Mouse (Mus musculus): ENCODE measurements around the gene Wtap. TPM values are rescaled to one million over a fixed set of nuclear protein-coding genes. Genes with fewer than 3 reads are reported as not detected.
"Not testable (repeated sequence)": the region's sequence is repeated elsewhere in the genome, so short reads cannot be mapped to it uniquely, and the experiment has no call there.

The Wtap gene
- polyA plus RNA-seq, 1 experiment from 2014 or later: 141 TPM

- Histone ChIP-seq H3K36me3 (peaks cover 19% of the 10 kb centered on the region), H3K9me3 (no peaks in the 10 kb centered on the region), H3K9ac (peak within 1 kb of the TSS; percentile 67), H3K4me1 (peaks cover 7% of the 10 kb centered on the region; the same call in 1 of the 2 replicates), H3K27ac (peak within 1 kb of the TSS; percentile 87), H3K4me3 (peak within 1 kb of the TSS; percentile 64), H3K27me3 (no peaks in the 10 kb centered on the region), H3K4me2 (replicated peaks) (peak within 1 kb of the TSS; percentile 67)
- peak; percentile 98 for ATAC-seq (ENCODE audit: insufficient number of reproducible peaks, insufficient read depth, low FRiP score, low TSS enrichment)
- 0% methylated on average over 42 of the region's 42 CpGs for WGBS
These were observed 33.6 kb downstream of the Wtap start, which contains the start of gene Acat2 for GRCm38 (mm10) chr17:12960331-12960873. Gene Acat2 (minus strand): TSS chr17:12960747.

DNA sequence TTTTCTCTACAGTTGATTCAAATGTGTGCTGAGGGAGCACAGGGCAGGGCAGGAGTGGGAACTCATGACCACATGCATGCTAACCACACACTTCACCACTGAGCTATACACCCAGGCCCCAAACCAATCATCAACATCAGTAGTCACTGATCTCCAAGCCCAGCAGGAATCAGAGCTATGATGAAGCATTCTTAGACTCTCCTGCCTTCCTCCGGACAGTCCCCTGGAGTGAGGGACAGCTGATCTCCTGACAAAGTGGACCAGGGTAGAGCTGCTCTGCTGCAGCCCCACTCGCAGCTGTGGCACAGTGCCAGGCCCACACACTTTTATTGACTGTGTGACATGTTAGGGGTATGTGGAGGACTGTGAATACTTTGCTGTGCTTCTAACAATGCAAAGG lies 34.6 kb downstream of the Wtap start:
- peak overlapping the region; percentile 42 for H3K4me2 ChIP-seq (replicated peaks)
- not testable (repeated sequence) for H3K4me3 ChIP-seq; H3K9me3 ChIP-seq; H3K27me3 ChIP-seq; H3K27ac ChIP-seq; H3K9ac ChIP-seq; H3K4me1 ChIP-seq; ATAC-seq (ENCODE audit: insufficient number of reproducible peaks, insufficient read depth, low FRiP score, low TSS enrichment)
- 33% methylated on average over 2 of the region's 2 CpGs for WGBS
- peaks cover 19% of the 10 kb centered on the region for H3K36me3 ChIP-seq

DNA sequence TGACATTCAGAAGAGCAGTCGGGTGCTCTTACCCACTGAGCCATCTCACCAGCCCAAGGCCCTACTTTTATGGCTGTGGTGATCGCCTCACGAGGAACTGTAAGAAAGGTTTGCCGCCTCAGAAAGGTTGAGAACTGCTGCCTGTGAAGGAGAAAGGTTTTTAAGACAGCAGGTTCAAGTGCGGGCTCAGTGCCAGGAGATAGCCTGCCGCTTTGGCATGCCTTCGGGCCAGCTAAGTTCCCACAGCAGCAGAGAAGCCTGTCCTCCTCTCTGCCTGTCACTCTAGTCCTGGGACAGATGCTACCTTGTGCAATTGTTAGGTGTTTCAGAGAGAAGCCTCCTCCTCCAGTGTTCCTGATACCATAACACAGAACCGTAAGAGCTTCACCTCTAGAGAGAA lies 37.3 kb downstream of the Wtap start:
- H3K36me3 ChIP-seq: peaks cover 39% of the 10 kb centered on the region
- no peaks in the 10 kb centered on the region for H3K27me3 ChIP-seq
- no peaks in the 10 kb centered on the region for H3K9me3 ChIP-seq
- no peak overlapping the region for H3K4me2 ChIP-seq (replicated peaks)
- H3K9ac ChIP-seq: no peak overlapping the region
- no peak for ATAC-seq (ENCODE audit: insufficient number of reproducible peaks, insufficient read depth, low FRiP score, low TSS enrichment)
- peaks cover 7% of the 10 kb centered on the region; the same call in 1 of the 2 replicates for H3K4me1 ChIP-seq
- no peak overlapping the region for H3K27ac ChIP-seq
- 94% methylated on average over 8 of the region's 8 CpGs for WGBS
- no peak overlapping the region for H3K4me3 ChIP-seq

DNA sequence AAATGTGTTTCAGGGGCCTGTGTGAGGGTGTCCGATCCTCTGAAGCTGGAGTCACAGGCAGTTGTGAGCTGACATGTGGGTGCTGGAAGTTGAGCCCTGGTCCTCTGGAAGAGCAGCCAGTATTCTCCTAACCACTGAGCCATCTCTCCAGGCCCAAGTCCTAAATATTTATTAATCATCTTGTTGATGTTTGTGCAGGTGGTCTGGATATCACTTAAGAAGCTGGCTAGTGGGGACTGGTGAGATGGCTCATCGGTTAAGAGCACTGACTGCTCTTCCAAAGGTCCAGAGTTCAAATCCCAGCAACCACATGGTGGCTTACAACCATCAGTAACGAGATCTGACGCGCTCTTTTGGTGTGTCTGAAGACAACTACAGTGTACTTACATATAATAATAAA lies 44.3 kb downstream of the Wtap start:
- no peak overlapping the region for H3K27ac ChIP-seq
- no peaks in the 10 kb centered on the region for H3K9me3 ChIP-seq
- H3K36me3 ChIP-seq: peaks cover 68% of the 10 kb centered on the region
- no peak overlapping the region for H3K9ac ChIP-seq
- H3K27me3 ChIP-seq: no peaks in the 10 kb centered on the region
- ATAC-seq (ENCODE audit: insufficient number of reproducible peaks, insufficient read depth, low FRiP score, low TSS enrichment): no peak
- no peak overlapping the region for H3K4me3 ChIP-seq
- WGBS: 94% methylated on average over 5 of the region's 5 CpGs
- H3K4me1 ChIP-seq: no peaks in the 10 kb centered on the region
- no peak overlapping the region for H3K4me2 ChIP-seq (replicated peaks)

DNA sequence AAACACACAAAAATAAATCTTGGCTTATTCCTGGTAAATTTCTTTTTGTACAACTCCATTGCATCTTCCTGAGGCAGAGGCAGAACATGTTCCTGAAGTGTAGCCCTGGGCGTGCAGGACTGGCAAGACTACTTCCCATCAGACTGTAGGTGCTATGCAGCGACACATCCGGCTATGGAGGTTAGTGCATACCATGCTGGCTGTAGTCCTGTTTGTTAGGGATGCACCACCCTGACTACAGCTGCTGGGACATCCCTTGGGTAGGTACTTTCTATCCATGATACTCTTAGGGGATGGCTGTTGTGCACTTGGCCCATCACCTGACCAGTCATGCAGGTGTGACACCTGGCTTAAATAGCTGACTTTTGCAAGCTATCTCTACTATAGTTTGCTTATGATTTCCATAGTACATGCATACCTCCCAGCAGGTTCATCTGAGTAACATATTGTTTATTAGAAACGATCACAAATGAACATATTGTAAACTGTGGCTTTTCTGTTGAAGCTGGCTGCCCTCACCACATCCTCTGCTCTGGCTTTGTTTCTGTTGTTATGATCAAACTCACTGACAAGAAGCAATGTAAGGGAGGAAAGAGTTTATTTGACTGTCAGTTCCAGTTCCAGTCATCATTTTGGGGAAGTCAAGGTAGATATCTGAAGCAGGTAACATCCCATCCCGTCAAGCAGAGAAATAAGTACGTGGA lies 51.4 kb downstream of the Wtap start:
- H3K4me1 ChIP-seq: peaks cover 3% of the 10 kb centered on the region; the same call in 1 of the 2 replicates
- H3K27me3 ChIP-seq: no peaks in the 10 kb centered on the region
- ATAC-seq (ENCODE audit: insufficient number of reproducible peaks, insufficient read depth, low FRiP score, low TSS enrichment): no peak
- peaks cover 38% of the 10 kb centered on the region for H3K36me3 ChIP-seq
- H3K9me3 ChIP-seq: no peaks in the 10 kb centered on the region
- no peak overlapping the region for H3K4me2 ChIP-seq (replicated peaks)
- no peak overlapping the region for H3K9ac ChIP-seq
- no peak overlapping the region for H3K4me3 ChIP-seq
- no peak overlapping the region for H3K27ac ChIP-seq
- WGBS: 90% methylated on average over 6 of the region's 6 CpGs

DNA sequence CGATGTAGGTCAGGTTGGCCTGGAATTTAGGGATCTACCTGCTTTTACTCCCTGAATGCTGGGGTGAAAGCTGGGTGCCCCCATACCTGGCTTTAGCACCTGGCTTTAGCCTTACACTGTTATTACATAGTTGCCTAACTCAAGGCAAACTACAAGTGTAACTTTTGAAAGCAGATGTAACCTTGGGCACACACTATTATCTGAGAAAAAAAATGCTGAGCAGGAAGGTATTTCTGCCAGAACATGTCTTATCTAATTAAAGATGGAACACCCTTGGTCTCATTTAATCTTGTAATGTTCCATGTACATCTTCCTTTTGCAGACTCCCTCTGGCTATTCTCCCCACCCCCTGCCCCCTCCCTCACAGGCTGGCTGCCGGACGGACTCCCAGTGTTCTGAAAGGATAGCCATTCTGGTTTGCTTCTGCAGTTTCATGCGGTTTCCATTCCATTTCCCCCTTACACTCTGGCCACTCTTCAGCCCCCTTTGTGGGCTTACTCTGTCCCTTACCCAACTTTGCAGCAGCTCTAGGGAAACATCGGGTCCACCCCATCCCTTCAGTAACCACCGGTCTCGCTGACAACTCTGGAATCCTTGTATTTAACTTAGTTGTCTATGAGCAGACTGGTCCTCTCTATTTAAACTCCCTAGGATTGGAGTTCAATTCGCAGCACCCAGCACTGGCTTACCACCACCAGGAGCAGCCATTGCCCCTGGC lies 52.3 kb downstream of the Wtap start:
- no peak overlapping the region for H3K27ac ChIP-seq
- ATAC-seq (ENCODE audit: insufficient number of reproducible peaks, insufficient read depth, low FRiP score, low TSS enrichment): no peak
- H3K36me3 ChIP-seq: peaks cover 36% of the 10 kb centered on the region
- peaks cover 3% of the 10 kb centered on the region; the same call in 1 of the 2 replicates for H3K4me1 ChIP-seq
- WGBS: 76% methylated on average over 8 of the region's 8 CpGs
- no peaks in the 10 kb centered on the region for H3K27me3 ChIP-seq
- H3K9me3 ChIP-seq: no peaks in the 10 kb centered on the region
- no peak overlapping the region for H3K4me2 ChIP-seq (replicated peaks)
- no peak overlapping the region for H3K9ac ChIP-seq
- H3K4me3 ChIP-seq: no peak overlapping the region

DNA sequence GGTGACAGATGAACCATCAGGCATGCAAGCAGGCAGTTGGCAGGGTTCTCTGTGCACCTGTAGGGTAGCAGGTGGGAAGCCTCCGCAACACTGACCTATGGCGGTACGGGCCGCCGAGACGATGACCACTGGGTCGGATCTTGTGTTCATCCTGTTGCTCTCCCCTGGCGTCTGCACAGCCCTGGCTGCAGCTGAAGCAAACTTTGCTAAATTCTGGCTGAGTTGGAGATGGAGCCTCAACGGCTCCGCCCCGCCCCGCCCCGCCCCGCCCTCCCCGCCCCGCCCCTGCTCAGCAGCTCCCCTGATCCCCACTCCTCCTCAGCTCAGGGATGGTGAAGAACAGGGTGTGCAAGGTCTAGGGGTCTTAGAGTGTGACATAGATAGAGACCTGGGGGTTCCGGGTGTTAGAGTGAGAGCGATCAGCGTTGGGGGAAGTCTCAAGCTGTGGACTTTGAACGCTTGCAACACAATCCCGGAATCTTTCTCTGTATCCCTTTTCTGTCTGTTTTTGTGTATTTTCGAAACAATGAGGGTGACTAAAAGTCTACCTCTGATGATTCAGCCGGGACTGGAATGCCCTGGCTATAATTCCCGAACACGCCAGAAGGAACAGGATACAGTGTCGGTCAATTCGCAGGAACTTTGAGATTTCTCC lies 53.7 kb downstream of the Wtap start, which contains the start of gene Acat3:
Gene Acat3 (minus strand): TSS at position 450 of the 655 bp plus-strand sequence.
- Histone ChIP-seq H3K36me3 (peaks cover 26% of the 10 kb centered on the region), H3K27ac (no peak within 1 kb of the TSS), H3K27me3 (no peaks in the 10 kb centered on the region), H3K4me3 (peak within 1 kb of the TSS; percentile 23), H3K9ac (peak within 1 kb of the TSS; percentile 5; the same call in 1 of the 2 replicates), H3K4me2 (replicated peaks) (peak within 1 kb of the TSS; percentile 50), H3K4me1 (peaks cover 3% of the 10 kb centered on the region; the same call in 1 of the 2 replicates), H3K9me3 (no peaks in the 10 kb centered on the region)
- ATAC-seq (ENCODE audit: insufficient number of reproducible peaks, insufficient read depth, low FRiP score, low TSS enrichment): peak; percentile 84; the same call in 1 of the 2 replicates
- 16% methylated on average over 27 of the region's 27 CpGs for WGBS

GRCm38 (mm10) chr17:12939377-12940148 lies 54.4 kb downstream of the Wtap start:
- 67% methylated on average over 3 of the region's 12 CpGs for WGBS
- peak; percentile 65; the same call in 1 of the 2 replicates for ATAC-seq (ENCODE audit: insufficient number of reproducible peaks, insufficient read depth, low FRiP score, low TSS enrichment)

DNA sequence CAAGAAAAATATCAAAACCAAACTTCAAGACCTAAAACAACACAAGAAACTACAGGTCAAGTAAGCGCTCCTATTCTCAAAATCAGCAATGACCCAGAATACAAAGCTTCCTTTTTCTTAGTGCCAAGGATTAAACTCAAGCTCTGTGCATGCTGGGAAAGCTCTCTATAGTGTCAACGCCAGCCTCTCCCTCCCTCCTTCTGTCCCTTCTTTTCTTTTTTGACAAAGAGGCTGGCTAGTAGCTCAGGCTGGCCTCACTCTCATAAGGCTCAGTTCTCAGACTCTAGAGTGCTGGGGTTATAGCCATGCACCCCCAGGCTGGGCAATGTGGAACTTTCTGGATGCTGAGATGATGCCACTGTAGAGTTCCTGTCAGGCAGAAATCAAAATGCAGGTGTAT lies 55.9 kb downstream of the Wtap start:
- Histone ChIP-seq H3K4me2 (replicated peaks) (no peak overlapping the region), H3K9me3 (no peaks in the 10 kb centered on the region), H3K4me1 (peaks cover 3% of the 10 kb centered on the region; the same call in 1 of the 2 replicates), H3K27me3 (no peaks in the 10 kb centered on the region), H3K4me3 (no peak overlapping the region), H3K36me3 (peaks cover 9% of the 10 kb centered on the region), H3K9ac (no peak overlapping the region), H3K27ac (no peak overlapping the region)
- no peak for ATAC-seq (ENCODE audit: insufficient number of reproducible peaks, insufficient read depth, low FRiP score, low TSS enrichment)
- 60% methylated on average over 2 of the region's 2 CpGs for WGBS

More at GRCm38 (mm10) chr17:12939377-12940148, 54.4 kb downstream of the Wtap start:
- H3K9ac ChIP-seq: 0 out of 2 replicates have a peak overlapping the region, but pooled peaks have one; percentile 5
- H3K4me1 ChIP-seq, H3K9me3 ChIP-seq, H3K27ac ChIP-seq, H3K27me3 ChIP-seq: not testable (repeated sequence)
- H3K4me2 ChIP-seq (replicated peaks): peak overlapping the region; percentile 50
- H3K4me3 ChIP-seq: peak overlapping the region; percentile 23
- H3K36me3 ChIP-seq: peaks cover 19% of the 10 kb centered on the region

- H3K9me3 ChIP-seq: no peaks in the 10 kb centered on the region
- H3K9ac ChIP-seq: no peak overlapping the region
- no peak for ATAC-seq (ENCODE audit: insufficient number of reproducible peaks, insufficient read depth, low FRiP score, low TSS enrichment)
- H3K36me3 ChIP-seq: peaks cover 4% of the 10 kb centered on the region
- no peak overlapping the region for H3K27ac ChIP-seq
- H3K4me3 ChIP-seq: no peak overlapping the region
- no peaks in the 10 kb centered on the region for H3K27me3 ChIP-seq
- H3K4me1 ChIP-seq: peaks cover 3% of the 10 kb centered on the region; the same call in 1 of the 2 replicates
- WGBS: 76% methylated on average over 2 of the region's 2 CpGs
- H3K4me2 ChIP-seq (replicated peaks): no peak overlapping the region
These were observed 56.5 kb downstream of the Wtap start for GRCm38 (mm10) chr17:12937412-12937970.
